Mouse (Mus musculus) R1 (cell line): ENCODE results near the gene Wdr43.
"Not testable (repeated sequence)": the region's sequence is repeated elsewhere in the genome, so short reads cannot be mapped to it uniquely, and the experiment has no call there.

ENCODE experiments used
- DNase-seq: peaks from one replicate; pipeline ENCODE4 v3.0.0-alpha.2; 2018; ENCODE audit warnings: low read depth, low spot score

Wdr43 gene

DNA sequence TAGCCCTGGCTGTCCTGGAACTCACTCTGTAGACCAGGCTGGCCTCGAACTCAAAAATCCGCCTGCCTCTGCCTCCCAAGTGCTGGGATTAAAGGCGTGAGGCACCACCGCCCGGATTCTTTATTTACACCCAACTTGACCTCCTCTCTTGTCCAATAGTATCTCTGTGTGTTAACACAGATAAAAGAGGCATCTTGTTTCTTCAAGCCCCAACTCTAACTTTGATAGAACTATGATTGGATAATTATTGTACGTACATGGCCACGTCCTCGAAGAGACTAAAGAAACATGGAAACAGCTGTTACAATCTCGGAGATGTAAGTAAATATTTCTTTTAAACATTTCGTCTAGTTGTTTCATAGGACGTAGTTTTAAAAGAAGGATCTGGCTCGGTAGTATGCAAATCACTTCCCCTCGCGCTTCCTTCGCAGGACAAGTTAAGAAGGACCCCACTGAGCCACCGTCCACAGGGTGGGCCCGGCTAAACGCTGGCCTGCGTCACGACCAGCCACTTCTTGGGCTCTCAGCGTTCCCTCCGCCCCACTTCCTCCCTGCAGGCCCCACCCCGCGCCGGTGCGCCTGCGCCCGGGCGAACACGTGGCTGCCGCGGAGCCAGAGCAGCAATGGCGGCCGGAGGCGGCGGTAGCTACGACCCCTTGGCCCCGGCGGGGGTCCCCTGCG is at the start of gene Wdr43:
Gene Wdr43 (plus strand): TSS at position 258 of the 681 bp plus-strand sequence.
- peak; percentile 98 for DNase-seq

DNA sequence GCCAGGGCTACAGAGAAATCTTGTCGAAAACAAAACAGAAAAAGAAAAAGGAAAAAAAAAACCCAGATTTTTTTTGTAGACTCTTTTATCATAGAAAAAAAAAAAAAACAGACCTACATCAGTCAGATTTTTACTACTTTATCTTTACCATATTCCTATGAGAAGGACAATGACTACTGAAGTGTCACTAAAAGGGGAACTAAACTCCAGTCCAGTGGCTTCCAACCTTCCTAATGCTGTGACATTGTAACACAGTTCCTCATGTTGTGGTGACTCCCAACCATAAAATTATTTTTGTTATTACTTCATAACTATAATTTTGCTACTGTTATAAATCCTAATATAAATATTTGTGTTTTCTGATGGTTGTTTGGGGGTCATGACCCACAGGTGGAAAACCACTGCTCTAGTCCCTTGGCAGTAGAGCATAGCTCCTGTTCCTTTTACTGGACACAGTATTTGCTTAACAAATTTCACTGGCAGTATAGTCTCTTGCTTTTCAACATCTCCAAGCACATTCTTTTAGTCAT is 36.5 kb upstream of the Wdr43 start:
- DNase-seq, result no peak

DNA sequence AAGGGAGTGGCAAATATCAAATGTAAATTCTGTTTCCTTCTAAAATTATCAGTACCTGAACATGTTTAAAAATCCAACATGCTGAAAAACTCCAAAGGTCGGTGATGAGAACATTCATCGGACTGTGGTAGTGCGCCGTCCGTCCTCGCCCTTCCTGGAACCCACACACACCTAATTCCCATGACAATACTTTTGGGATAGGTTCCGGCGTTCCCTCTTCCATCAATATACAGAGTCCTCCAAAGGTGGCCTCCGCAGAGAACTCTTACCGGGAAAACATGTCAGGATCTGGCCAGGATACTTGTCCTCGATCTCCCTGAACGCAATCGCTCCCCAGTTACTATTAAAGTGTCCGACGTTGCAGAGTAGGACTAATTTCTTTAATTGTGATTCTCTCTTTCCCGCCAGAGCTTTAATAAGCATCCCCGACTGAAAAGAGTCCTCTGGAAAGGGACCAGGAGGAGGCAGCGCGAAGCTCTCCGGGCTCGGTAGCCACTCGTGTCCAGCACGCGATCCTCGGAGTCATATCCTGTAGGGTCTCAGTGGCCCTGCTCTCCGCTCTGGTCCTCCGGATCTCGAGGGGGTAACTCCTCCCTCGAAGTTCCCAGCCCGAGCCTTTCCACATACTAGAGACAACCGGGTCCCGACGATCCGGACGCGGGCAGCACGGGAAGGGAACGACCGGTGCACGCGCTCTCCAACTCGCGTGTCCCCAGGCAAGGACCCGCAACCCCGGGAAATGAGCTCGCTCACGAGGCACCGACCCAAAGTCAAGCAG is 17.6 kb upstream of the Wdr43 start:
- peak; percentile 70 for DNase-seq

DNA sequence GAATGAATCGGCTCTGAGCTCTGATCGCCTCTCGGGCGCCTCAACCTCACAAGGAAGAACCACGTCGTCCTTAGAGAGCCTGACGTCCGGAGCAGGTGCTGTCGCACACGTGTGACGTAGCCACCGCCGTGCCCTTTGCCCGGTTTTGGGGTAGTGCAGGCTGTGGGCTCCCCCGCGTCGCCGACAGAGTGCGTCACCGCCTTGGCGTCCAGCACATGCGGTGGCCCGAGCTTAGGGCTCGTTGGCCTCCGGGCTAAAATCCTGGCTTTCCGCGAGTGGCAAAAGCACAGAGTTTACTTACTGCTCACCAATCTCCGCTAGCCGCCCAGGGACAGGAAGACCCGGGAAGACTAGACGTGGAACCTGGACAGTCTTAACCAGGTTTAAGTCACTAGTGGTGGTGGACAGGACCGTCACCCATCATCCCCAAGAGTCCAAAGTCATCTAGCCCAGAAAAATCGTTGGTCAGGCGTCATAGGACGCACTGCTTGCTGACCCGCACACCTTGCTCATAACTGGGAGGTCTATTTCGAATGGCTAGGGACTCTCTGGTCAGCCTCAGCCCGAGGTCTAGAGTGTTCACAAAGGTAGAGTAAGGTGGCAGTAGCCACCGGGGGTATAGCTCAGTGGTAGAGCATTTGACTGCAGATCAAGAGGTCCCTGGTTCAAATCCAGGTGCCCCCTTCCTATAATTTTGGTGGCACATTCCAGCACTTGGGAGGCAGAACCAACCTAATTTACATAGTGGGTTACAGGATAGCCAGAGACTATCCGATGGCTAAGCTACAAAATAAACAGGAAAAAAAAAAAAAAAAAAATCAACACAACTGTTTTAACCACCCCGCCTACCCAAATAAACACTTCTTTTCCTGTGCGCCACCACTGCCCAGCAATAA is 16.8 kb upstream of the Wdr43 start:
- peak; percentile 94 for DNase-seq

DNA sequence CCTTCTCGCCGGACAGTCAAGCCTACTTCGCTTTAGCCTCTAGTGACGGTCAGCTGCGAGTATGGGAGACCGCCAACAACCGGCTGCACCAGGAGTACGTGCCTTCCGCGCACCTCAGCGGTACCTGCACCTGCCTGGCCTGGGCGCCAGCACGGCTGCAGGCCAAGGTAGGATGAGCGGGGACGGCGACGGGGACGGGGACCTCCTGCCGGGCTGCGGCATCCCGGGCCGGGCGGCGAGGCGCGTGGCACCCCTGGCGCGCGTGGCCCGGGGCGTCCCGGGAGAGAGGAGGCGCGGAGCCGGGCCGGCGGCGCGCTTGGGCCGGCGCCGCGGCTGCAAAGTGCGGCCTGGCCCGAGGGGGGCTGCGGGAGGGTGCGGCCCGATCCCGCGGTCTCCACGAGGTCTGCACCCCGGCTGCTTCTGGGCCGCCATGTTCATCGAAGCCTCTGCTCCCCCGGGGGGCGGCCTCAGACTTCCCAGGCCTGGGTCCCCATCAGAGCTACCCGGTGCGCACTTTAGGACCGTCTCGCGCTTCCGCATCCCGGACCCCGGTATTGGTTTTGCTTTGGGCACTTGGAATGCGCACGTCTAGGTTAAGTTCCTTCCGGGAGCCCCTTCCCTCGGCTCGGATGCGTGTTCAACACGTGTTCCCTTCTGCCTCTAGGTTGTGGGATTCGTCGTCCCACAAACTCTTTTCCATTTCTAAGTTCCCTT is 781 bp downstream of the Wdr43 start:
- DNase-seq, result peak; percentile 65

DNA sequence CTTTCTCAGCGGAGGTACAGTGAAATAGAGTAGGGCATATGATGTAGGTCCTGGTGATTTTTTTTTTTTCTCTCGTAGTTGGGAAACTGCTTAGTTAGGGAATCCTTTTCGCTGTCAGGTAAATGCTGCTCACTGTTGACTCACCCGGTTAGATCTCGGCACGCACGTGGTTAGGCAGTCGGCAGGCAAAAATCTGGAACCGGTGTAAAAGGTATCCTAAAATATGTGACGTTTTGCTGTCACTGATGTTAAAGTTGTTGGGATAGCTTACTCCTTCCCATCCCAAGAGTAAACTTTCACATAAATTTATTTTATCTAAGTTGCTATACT is 1.3 kb downstream of the Wdr43 start:
- DNase-seq, result no peak

DNA sequence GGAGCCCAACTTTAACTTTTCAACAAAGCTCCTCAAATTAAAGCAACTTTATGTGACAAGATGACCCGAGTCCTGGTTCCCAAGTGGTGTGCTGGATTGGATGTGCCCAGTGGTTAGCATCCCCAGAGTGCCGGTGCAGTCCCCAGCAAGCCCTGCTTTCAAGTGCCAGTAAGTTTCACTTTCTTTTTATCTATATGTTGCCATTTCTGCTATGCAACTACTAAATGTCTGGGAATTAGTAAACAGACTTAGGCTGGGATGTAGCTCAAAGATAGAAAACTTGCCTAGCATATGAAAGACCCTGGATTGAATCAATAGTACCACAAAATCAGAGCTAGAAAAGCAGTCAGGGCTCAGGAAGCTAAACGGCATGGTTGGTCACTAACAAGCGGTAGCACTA is 2.3 kb downstream of the Wdr43 start:
- no peak for DNase-seq

DNA sequence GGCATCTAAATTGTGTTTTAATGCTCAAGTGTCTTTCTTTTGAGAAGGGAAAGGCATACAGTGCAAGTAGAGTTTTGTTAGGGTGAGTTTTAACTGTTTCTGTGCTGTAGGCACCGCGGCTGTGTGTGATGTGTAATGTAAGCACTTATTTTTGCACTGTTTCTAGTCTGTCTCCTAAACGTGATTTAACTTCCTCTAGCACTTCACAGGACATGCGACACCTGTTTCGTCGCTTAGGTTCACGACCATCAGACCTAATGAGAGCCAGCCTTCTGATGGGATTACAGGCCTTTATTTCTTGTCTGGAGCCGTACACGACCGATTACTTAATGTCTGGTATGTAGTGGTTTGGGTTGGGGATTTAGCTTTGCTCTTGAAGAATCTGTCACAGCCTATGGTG is 16.1 kb downstream of the Wdr43 start:
- DNase-seq, result no peak

DNA sequence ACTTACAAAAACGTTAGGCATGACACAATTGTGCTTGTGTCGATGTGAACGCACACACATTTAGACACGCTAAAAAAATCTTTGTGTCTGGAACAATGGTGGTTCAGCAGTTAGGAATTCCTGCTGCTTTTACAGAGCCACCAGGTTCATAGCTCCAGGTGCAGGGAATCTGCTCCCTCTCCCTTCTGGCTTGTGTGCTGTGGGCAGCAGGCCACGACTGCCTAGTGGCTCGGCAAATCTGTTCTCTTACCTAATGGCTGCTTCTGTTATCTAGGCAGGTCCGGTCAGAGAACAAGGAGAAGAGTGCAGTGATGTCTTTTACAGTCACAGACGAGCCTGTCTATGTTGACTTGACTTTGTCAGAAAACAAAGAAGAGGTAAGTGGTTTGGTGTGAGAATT is 17.7 kb downstream of the Wdr43 start:
- DNase-seq, result no peak

DNA sequence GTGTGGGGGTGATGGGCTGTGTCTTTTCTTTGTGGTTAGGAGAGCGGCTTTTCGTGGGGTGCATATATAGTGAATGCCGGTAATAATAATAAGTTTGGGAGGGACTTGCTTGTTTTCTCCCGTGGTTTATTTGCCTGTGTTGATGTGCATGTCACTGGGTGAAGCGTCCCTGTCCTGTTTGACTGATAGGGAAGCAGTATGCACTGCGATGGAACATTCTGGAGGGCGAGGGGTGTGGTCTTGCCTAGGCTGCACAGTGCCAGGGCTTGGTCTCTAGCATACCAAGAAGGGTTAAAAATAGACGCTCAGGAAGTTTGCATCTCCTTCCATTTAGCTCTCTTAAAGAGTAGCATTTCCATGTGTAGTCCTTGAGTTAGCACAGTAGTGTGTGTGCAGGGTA is 21.1 kb downstream of the Wdr43 start:
- no peak for DNase-seq

DNA sequence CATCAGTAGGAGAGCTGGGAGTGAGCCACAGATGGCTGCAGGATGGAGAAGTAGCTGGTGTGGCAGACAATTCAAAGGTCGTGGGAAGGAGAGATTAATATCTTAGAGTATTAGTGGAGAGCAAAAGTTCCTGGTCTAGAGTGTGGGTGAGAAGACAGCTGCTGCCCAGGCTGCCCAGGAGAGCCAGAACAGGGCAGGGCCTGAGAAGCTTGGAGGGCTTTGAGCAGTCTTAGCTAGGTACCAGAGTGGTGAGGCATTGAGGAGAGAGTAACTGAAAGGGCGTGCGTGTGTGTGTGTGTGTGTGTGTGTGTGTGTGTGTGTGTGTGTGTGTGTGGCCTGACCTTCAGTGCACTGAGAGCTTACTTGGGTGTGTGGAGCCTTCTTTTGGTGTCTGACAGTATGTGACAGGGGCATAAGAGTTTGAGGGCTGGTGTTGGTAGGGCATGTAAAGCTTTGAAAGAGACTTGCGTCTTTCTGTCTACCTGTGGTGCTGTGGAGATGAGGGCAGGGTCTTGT is 22.1 kb downstream of the Wdr43 start:
- DNase-seq, result no peak

DNA sequence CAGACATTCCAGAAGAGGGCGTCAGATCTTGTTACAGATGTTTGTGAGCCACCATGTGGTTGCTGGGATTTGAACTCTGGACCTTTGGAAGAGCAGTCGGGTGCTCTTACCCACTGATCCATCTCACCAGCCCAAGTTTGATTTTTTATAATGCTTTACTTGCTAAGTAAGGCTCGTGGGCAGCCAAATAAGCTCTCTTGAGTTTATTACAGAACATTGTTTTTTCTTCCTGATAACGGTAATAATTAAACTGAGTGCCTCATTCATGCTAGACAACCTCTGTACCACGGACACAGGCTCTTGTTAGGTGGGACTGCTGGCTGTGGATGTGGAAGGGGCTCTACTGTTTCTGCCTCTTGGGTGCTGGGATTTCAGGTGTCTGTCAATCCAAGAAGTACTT is 23.4 kb downstream of the Wdr43 start:
- DNase-seq, result not testable (repeated sequence)

DNA sequence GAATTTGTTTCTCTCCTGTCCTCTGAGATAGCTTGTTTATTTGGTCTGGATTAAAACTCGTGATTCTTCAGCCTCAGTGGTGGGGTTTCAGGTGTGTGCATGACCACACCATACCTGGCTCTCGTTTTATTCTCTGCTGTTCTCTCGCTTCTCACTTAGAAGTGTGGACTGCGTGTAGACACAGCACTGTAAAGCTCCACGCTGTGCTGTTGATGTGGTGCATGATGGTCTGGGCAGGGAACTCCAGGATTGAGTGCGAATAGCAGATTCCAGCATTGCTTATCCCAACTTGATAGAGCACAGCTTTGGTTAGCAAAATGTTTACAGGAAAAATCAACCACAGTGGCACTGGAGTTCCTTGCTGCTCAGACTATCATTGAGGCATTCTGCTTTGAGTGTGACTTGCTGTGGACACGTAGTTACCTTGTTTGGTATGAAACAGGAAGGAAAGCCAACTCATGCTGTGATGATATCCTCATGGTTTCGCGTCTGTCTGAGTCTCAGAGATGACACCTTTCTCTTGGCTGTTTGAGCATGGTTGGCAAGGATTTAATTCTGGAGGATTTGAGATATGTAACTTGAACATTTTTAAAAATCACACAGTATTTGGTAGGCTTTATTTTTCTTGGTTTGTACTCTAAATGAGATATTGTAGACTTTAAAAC is 24.9 kb downstream of the Wdr43 start:
- DNase-seq, result no peak

DNA sequence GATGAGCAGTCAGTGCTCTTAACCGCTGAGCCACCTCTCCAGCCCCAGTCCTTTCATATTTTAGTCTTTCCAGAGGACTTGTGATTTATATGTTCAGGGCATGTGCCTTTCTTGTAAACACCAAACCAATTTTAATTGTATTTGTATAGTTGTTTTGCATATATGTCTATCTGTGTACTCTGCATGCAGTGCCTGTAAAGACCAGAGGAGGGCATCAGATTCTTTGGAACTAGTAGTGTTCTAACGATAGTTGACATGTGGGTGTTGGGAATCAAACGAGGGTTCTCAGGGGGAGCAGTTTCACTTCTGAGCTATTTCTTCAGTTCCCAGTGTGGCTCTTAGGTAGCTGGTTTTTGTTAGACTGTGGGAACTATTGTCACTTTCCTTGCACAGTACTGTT is 26.5 kb downstream of the Wdr43 start:
- DNase-seq, result peak; percentile 64

DNA sequence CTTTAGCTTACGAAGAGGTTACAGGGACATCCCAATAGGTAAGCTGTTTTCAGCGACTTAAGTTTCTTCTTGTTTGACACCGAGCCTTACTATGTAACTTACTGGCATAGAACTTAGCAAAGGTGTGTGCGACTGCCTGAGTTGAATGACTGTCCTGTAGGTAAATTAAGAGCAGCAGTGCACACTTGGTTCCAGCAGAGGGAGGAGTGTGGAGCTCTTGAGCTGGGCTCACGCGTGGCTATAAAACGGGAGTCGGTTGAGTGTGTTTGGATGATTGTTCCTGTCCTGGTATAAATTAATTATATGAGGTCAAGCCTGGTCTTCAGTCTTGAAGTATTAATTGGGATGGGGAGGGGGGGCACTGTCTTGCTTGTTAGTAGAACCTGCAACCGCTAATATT is 34.3 kb downstream of the Wdr43 start:
- peak; percentile 62 for DNase-seq

DNA sequence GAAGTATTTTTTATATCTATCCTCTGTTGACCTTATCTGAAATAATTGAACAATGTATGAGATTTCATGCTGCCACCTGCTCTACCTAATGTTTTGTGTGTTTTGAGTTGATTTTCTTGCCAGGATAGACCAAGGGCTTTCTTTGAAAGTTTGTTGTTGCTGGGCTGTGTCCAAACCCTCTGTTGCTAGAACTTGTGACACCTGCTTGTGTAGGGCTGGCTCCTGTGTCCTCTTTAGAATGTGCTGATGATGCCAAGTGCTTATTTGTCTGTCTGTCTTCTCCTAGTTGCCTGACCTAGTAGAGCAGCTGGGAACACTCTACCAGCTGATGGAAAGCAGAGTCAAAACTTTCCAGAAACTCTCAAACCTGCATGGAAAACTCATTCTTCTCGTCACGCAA is 36.8 kb downstream of the Wdr43 start:
- DNase-seq, result no peak

DNA sequence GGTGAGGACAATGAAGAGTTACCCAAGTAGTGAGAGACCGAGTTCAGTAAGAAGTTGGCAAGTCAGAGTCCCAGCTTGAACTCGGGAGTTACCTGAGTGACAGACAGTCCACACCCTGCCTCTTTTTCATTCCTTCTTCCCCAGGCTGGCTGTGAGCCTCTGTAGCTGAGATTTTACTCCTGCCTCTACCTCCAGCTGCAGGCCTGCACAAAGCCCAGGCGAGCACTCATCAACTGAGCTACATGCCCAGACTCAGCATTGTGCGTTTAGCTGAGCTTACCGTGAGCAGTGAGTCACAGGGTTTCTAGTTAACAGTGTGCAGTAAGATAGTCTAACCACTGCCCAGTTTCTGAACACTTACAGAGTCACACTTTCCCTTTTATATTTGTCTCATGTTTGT is 37.2 kb downstream of the Wdr43 start:
- no peak for DNase-seq

DNA sequence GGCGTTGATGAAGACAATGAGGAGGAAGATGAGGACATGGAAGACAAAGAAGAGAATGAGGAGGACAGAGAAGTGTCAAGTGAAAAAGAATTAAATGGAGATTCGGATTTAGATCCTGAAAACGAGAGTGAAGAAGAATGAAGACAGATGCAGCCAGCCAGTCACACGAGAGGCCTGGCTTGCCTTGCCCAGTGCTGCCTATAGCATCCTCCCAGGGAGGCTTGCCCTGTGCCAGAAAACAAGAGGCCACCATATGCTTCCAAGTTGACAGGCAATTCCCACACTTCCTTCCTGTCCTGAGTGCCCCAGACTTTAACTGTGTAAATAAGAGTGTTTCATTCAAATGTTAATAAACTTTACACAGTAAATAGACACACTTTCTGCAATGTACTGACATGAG is 41.8 kb downstream of the Wdr43 start:
- no peak for DNase-seq

DNA sequence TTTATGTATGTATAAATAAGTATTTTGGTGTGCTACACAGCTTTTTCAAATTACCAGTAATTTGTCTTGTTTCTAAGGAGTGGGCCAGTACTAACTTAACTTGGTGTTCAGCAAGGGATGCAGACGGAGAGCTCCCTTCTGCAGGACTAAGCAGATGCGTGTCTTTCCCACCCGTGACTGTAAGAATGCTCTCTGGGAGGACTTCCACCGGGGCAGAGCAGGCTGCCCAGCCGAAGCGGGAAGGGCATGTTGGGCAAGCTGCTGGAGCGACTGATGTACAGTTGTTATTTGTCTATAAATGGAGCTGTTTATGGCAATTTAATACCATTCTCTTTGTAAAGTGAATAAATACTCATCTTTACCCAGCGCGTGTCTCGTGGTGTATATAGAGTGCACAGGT is 43.0 kb downstream of the Wdr43 start:
- no peak for DNase-seq

DNA sequence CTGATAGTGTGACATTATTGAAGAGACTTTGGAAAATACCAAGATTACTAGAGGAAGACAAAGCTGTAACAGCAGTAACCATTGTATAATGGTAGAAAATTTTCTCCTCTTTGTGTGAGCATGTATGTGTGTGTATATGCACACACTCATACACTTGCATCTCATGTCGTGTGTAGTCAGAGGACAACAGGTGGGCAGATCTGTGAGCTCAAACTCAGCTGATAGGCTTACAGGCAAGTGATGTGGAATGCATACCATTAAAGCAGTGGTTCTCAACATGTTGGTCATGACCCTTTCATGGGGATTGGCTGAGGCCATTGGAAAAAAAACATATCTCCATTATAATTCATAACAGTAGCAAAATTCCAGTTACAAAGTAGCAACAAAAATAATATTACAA is 44.7 kb downstream of the Wdr43 start:
- DNase-seq, result no peak

DNA sequence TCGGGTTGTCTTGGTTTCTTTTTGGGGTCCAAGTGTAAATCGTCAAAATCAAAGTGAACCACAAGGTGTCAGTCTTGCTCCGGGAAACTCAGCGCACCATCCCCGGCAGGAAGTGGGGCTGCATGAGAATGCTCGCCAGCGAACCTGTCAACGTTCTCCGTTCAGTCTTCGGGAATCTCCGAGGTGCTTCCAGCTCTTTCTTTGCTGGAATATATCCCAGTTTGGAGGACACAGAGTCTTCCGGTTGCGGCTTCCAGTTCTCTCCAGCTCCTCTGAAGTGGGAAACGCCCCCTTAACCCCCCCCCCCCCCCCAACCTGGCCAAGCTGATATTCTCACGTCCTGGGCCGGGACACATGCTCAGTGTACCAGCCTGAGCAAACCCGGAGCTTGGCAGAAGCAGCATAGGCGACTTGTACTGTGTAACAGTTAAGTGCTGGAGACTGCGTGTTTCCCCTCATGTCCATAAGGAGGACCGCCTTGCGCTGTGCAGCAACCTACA is 47.1 kb downstream of the Wdr43 start:
- DNase-seq, result peak; percentile 77
